Mouse (Mus musculus): ENCODE measurements around the gene Cand2. TPM values are rescaled to one million over a fixed set of nuclear protein-coding genes. Genes with fewer than 3 reads are reported as not detected.
A peak's percentile ranks its signal among the peaks of the same experiment; 100 is the strongest.

Cand2 gene
- polyA plus RNA-seq, 2 experiments, result 1.7 to 2.4 TPM

GRCm38 (mm10) chr6:115803541-115804382 lies 29.4 kb downstream of the Cand2 start:
- Histone ChIP-seq H3K9ac (replicated peaks) (no peak overlapping the region), H3K27me3 (ENCODE audit: control insufficient read depth, insufficient read depth, low read length) (no peaks in the 10 kb centered on the region), H3K4me3 (ENCODE audit: insufficient read depth in 1 of 2, low read depth in 2 of 2, low read length in 2 of 2) (no peak overlapping the region), H3K9me3 (ENCODE audit: control insufficient read depth, low read length) (no peaks in the 10 kb centered on the region), H3K4me2 (ENCODE audit: low read depth) (no peak overlapping the region), H3K27ac (no peak overlapping the region), H3K36me3 (replicated peaks; ENCODE audit: control insufficient read depth, insufficient read depth, low read depth) (peaks cover 40% of the 10 kb centered on the region), H3K4me1 (replicated peaks; ENCODE audit: control insufficient read depth in 2 of 2, insufficient read depth in 2 of 2, low read length in 1 of 2) (peaks cover 0 to 10% of the 10 kb centered on the region in 2 experiments; a peak in 2 of 4 replicates)
- TF ChIP-seq CTCF (IDR thresholded peaks at IDR 0.05; ENCODE audit: low read depth) (peak; percentile 75), EP300 (IDR thresholded peaks at IDR 0.05; ENCODE audit: low read depth) (no peak)
- WGBS (ENCODE audit: insufficient replicate concordance), result 45% methylated on average over 16 of the region's 16 CpGs
- DNase-seq (ENCODE audit: low read depth in 3 of 3, low spot score in 3 of 3) (peak in 2 of 3 experiments; percentile 39 to 46), ATAC-seq (ENCODE audit: insufficient read depth) (0 out of 2 replicates have a peak, but pooled peaks have one; percentile 27)

GRCm38 (mm10) chr6:115804432-115805192 lies 30.3 kb downstream of the Cand2 start:
- WGBS (ENCODE audit: insufficient replicate concordance), result 46% methylated on average over 10 of the region's 10 CpGs
- H3K27me3 ChIP-seq (ENCODE audit: control insufficient read depth, insufficient read depth, low read length), result no peaks in the 10 kb centered on the region
- peaks cover 40% of the 10 kb centered on the region for H3K36me3 ChIP-seq (replicated peaks; ENCODE audit: control insufficient read depth, insufficient read depth, low read depth)
- H3K4me1 ChIP-seq (replicated peaks; ENCODE audit: control insufficient read depth in 2 of 2, insufficient read depth in 2 of 2, low read length in 1 of 2), result peaks cover 0 to 13% of the 10 kb centered on the region in 2 experiments; a peak in 2 of 4 replicates
- no peaks in the 10 kb centered on the region for H3K9me3 ChIP-seq (ENCODE audit: control insufficient read depth, low read length)
- no peak overlapping the region; the same call in 1 of the 2 replicates for H3K27ac ChIP-seq
- TF ChIP-seq CTCF (IDR thresholded peaks at IDR 0.05; ENCODE audit: low read depth) (no peak), EP300 (IDR thresholded peaks at IDR 0.05; ENCODE audit: low read depth) (no peak)
- no peak overlapping the region for H3K4me2 ChIP-seq (ENCODE audit: low read depth)
- H3K4me3 ChIP-seq (ENCODE audit: insufficient read depth in 1 of 2, low read depth in 2 of 2, low read length in 2 of 2), result no peak overlapping the region
- no peak overlapping the region for H3K9ac ChIP-seq (replicated peaks)
- DNase-seq (ENCODE audit: low read depth in 3 of 3, low spot score in 3 of 3) (no peak), ATAC-seq (ENCODE audit: insufficient read depth) (no peak)

GRCm38 (mm10) chr6:115807464-115808195 lies 33.3 kb downstream of the Cand2 start:
- peaks cover 31% of the 10 kb centered on the region for H3K36me3 ChIP-seq (replicated peaks; ENCODE audit: control insufficient read depth, insufficient read depth, low read depth)
- H3K4me3 ChIP-seq (ENCODE audit: insufficient read depth in 1 of 2, low read depth in 2 of 2, low read length in 2 of 2), result peak overlapping the region; percentile 93 to 97
- no peak for DNase-seq (ENCODE audit: low read depth in 3 of 3, low spot score in 3 of 3)
- TF ChIP-seq CTCF (IDR thresholded peaks at IDR 0.05; ENCODE audit: low read depth) (no peak), EP300 (IDR thresholded peaks at IDR 0.05; ENCODE audit: low read depth) (no peak)
- no peaks in the 10 kb centered on the region for H3K9me3 ChIP-seq (ENCODE audit: control insufficient read depth, low read length)
- H3K27me3 ChIP-seq (ENCODE audit: control insufficient read depth, insufficient read depth, low read length), result no peaks in the 10 kb centered on the region
- no peak for ATAC-seq (ENCODE audit: insufficient read depth)
- peak overlapping the region; percentile 97 for H3K9ac ChIP-seq (replicated peaks)
- H3K27ac ChIP-seq, result peak overlapping the region; percentile 76
- H3K4me2 ChIP-seq (ENCODE audit: low read depth), result peak overlapping the region; percentile 81
- peaks cover 0 to 13% of the 10 kb centered on the region in 2 experiments; a peak in 2 of 4 replicates for H3K4me1 ChIP-seq (replicated peaks; ENCODE audit: control insufficient read depth in 2 of 2, insufficient read depth in 2 of 2, low read length in 1 of 2)
- WGBS (ENCODE audit: insufficient replicate concordance), result 1% methylated on average over 15 of the region's 15 CpGs

GRCm38 (mm10) chr6:115808196-115808487 lies 33.8 kb downstream of the Cand2 start:
- H3K4me2 ChIP-seq (ENCODE audit: low read depth), result peak overlapping the region; percentile 81
- peaks cover 0 to 13% of the 10 kb centered on the region in 2 experiments; a peak in 2 of 4 replicates for H3K4me1 ChIP-seq (replicated peaks; ENCODE audit: control insufficient read depth in 2 of 2, insufficient read depth in 2 of 2, low read length in 1 of 2)
- peak overlapping the region; percentile 97 for H3K9ac ChIP-seq (replicated peaks)
- WGBS (ENCODE audit: insufficient replicate concordance), result under 1% methylated on average over 22 of the region's 22 CpGs
- peak; percentile 24; the same call in 1 of the 2 replicates for ATAC-seq (ENCODE audit: insufficient read depth)
- H3K36me3 ChIP-seq (replicated peaks; ENCODE audit: control insufficient read depth, insufficient read depth, low read depth), result peaks cover 31% of the 10 kb centered on the region
- peak overlapping the region; percentile 76 for H3K27ac ChIP-seq
- TF ChIP-seq CTCF (IDR thresholded peaks at IDR 0.05; ENCODE audit: low read depth) (no peak), EP300 (IDR thresholded peaks at IDR 0.05; ENCODE audit: low read depth) (no peak)
- peak overlapping the region; percentile 93 to 97 for H3K4me3 ChIP-seq (ENCODE audit: insufficient read depth in 1 of 2, low read depth in 2 of 2, low read length in 2 of 2)
- H3K9me3 ChIP-seq (ENCODE audit: control insufficient read depth, low read length), result no peaks in the 10 kb centered on the region
- DNase-seq (ENCODE audit: low read depth in 3 of 3, low spot score in 3 of 3), result no peak
- H3K27me3 ChIP-seq (ENCODE audit: control insufficient read depth, insufficient read depth, low read length), result no peaks in the 10 kb centered on the region
